Mouse (Mus musculus): ENCODE results near the gene Fxyd4.

Gene Fxyd4

GRCm38 (mm10) chr6:117937222-117937932 is at the start of gene Fxyd4:
TSS of gene Fxyd4 (minus strand) at chr6:117937692.
- DNase-seq (ENCODE audit: low spot score in 2 of 2), result no peak

GRCm38 (mm10) chr6:117987173-117987572 is 49.7 kb upstream of the Fxyd4 start:
- DNase-seq (ENCODE audit: low spot score in 2 of 2), result no peak

- DNase-seq (ENCODE audit: low spot score in 2 of 2), result no peak
Observed at GRCm38 (mm10) chr6:117966729-117967128, 29.2 kb upstream of the Fxyd4 start.

GRCm38 (mm10) chr6:117963201-117963600 is 25.7 kb upstream of the Fxyd4 start:
- no peak for DNase-seq (ENCODE audit: low spot score in 2 of 2)

- no peak for DNase-seq (ENCODE audit: low spot score in 2 of 2)
Observed at GRCm38 (mm10) chr6:117956851-117957501, 19.5 kb upstream of the Fxyd4 start.

- DNase-seq (ENCODE audit: low spot score in 2 of 2), result no peak
Observed at GRCm38 (mm10) chr6:117956161-117956560, 18.7 kb upstream of the Fxyd4 start.

GRCm38 (mm10) chr6:117952330-117952729 is 14.8 kb upstream of the Fxyd4 start:
- peak in 1 of 2 experiments; percentile 12 for DNase-seq (ENCODE audit: low spot score in 2 of 2)

GRCm38 (mm10) chr6:117943899-117944298 is 6.4 kb upstream of the Fxyd4 start:
- no peak for DNase-seq (ENCODE audit: low spot score in 2 of 2)

GRCm38 (mm10) chr6:117942769-117943168 is 5.3 kb upstream of the Fxyd4 start:
- no peak for DNase-seq (ENCODE audit: low spot score in 2 of 2)

- no peak for DNase-seq (ENCODE audit: low spot score in 2 of 2)
Observed at GRCm38 (mm10) chr6:117938951-117939350, 1.5 kb upstream of the Fxyd4 start.

GRCm38 (mm10) chr6:117935681-117936612 is 1.5 kb downstream of the Fxyd4 start:
- no peak for DNase-seq (ENCODE audit: low spot score in 2 of 2)

GRCm38 (mm10) chr6:117934301-117934700 is 3.2 kb downstream of the Fxyd4 start:
- DNase-seq (ENCODE audit: low spot score in 2 of 2), result no peak

- peak in 1 of 2 experiments; percentile 14 for DNase-seq (ENCODE audit: low spot score in 2 of 2)
Observed at GRCm38 (mm10) chr6:117932325-117933051, 5.0 kb downstream of the Fxyd4 start.

GRCm38 (mm10) chr6:117929945-117930655 is 7.4 kb downstream of the Fxyd4 start:
- no peak for DNase-seq (ENCODE audit: low spot score in 2 of 2)

GRCm38 (mm10) chr6:117928746-117929145 is 8.7 kb downstream of the Fxyd4 start:
- no peak for DNase-seq (ENCODE audit: low spot score in 2 of 2)

- DNase-seq (ENCODE audit: low spot score in 2 of 2), result no peak
Observed at GRCm38 (mm10) chr6:117927955-117928354, 9.5 kb downstream of the Fxyd4 start.

GRCm38 (mm10) chr6:117926871-117927491 is 10.5 kb downstream of the Fxyd4 start:
- DNase-seq (ENCODE audit: low spot score in 2 of 2), result no peak

- no peak for DNase-seq (ENCODE audit: low spot score in 2 of 2)
Observed at GRCm38 (mm10) chr6:117922041-117922440, 15.5 kb downstream of the Fxyd4 start.

GRCm38 (mm10) chr6:117920659-117921640 is 16.5 kb downstream of the Fxyd4 start:
- DNase-seq (ENCODE audit: low spot score in 2 of 2), result peak in 1 of 2 experiments; percentile 46

Data from thymus, postnatal 10 days (tissue).